Mouse (Mus musculus) spleen, adult 2 months (tissue): ENCODE data around the gene B4galnt3. TPM values are rescaled to one million over a fixed set of nuclear protein-coding genes. Genes with fewer than 3 reads are reported as not detected.
A peak's percentile ranks its signal among the peaks of the same experiment; 100 is the strongest.

ENCODE experiments used
- DNase-seq, 2 experiments: peaks; one replicate each; pipeline versions ENCODE4 v3.0.0 to v3.0.0-alpha.2; 2012 to 2021; ENCODE audit warnings: low spot score in 2 of 2, low read depth in 1 of 2
- H3K27ac ChIP-seq: fragments of 200-500 bp; 2 replicates; pipeline ENCODE4 v1.5.1; 2012; ENCODE audit warnings: low read length, inconsistent platforms; ENCODE audit not compliant: insufficient read depth
- H3K27me3 ChIP-seq: fragments of 200-500 bp; 2 replicates; pipeline ENCODE4 v1.6.1; 2012; ENCODE audit warnings: mild to moderate bottlenecking, moderate library complexity, low read length, inconsistent platforms; ENCODE audit not compliant: control insufficient read depth, insufficient read depth
- H3K36me3 ChIP-seq: fragments of 200-500 bp; 2 replicates; pipeline ENCODE4 v1.6.1; 2012; ENCODE audit warnings: mild to moderate bottlenecking, low read length, inconsistent platforms; ENCODE audit not compliant: control insufficient read depth, insufficient read depth
- H3K4me1 ChIP-seq: fragments of 200-500 bp; 2 replicates; pipeline ENCODE4 v1.6.1; 2011; ENCODE audit warnings: inconsistent platforms; ENCODE audit not compliant: control insufficient read depth, insufficient read depth, insufficient read length
- H3K4me3 ChIP-seq: fragments of 200-500 bp; 2 replicates; pipeline ENCODE4 v1.5.1; 2011; ENCODE audit warnings: mild to moderate bottlenecking, inconsistent platforms; ENCODE audit not compliant: insufficient read depth, insufficient read length; ENCODE audit errors: extremely low read depth
- CTCF ChIP-seq: fragments of 200-500 bp; IDR thresholded peaks from 2 replicates; pipeline ENCODE4 v1.5.1; 2011; ENCODE audit warnings: mild to moderate bottlenecking, inconsistent platforms; ENCODE audit not compliant: insufficient read depth, insufficient read length, insufficient replicate concordance; ENCODE audit errors: extremely low read depth
- POLR2A ChIP-seq: fragments of 200-500 bp; IDR thresholded peaks from 2 replicates; pipeline ENCODE4 v1.6.1; 2011; ENCODE audit warnings: low read depth, low read length, inconsistent platforms
- WGBS: fragments of 180-500 bp; shearing (Covaris S2); methylation state at CpG from one replicate; pipeline ENCODE4 v1.1.7; 2018; 5-methylcytosine and 5-hydroxymethylcytosine counted together
- polyA plus RNA-seq: library from polyadenylated mRNA; depleted of rRNA; stranded (reverse); fragments of >200 nt; gene quantifications from 2 replicates; pipeline ENCODE4 v1.2.3, GENCODE M21; 2012

Gene B4galnt3
- polyA plus RNA-seq, 1 experiment, result 0.09 TPM

GRCm38 (mm10) chr6:120206586-120206985 is 87.8 kb downstream of the B4galnt3 start:
- H3K4me3 ChIP-seq, result no peak overlapping the region
- 75% methylated on average over 5 of the region's 5 CpGs for WGBS
- no peak for TF ChIP-seq CTCF
- no peak for TF ChIP-seq POLR2A
- no peaks in the 10 kb centered on the region for H3K36me3 ChIP-seq
- peaks cover 5% of the 10 kb centered on the region; the same call in 1 of the 2 replicates for H3K4me1 ChIP-seq
- no peaks in the 10 kb centered on the region for H3K27me3 ChIP-seq
- no peak for DNase-seq
- no peak overlapping the region for H3K27ac ChIP-seq

GRCm38 (mm10) chr6:120202406-120202805 is 92.0 kb downstream of the B4galnt3 start:
- no peak for TF ChIP-seq CTCF
- no peak for TF ChIP-seq POLR2A
- Histone ChIP-seq H3K36me3 (no peaks in the 10 kb centered on the region), H3K27ac (no peak overlapping the region), H3K27me3 (no peaks in the 10 kb centered on the region), H3K4me3 (no peak overlapping the region), H3K4me1 (peaks cover 5% of the 10 kb centered on the region; the same call in 1 of the 2 replicates)
- DNase-seq, result no peak
- WGBS, result 91% methylated on average over 8 of the region's 8 CpGs

GRCm38 (mm10) chr6:120201956-120202355 is 92.4 kb downstream of the B4galnt3 start:
- no peaks in the 10 kb centered on the region for H3K27me3 ChIP-seq
- no peaks in the 10 kb centered on the region for H3K36me3 ChIP-seq
- TF ChIP-seq CTCF (no peak), POLR2A (no peak)
- no peak overlapping the region for H3K4me3 ChIP-seq
- H3K27ac ChIP-seq, result no peak overlapping the region
- peaks cover 4% of the 10 kb centered on the region; the same call in 1 of the 2 replicates for H3K4me1 ChIP-seq
- 44% methylated on average over 6 of the region's 6 CpGs for WGBS
- DNase-seq, result no peak

- WGBS, result 80% methylated on average over 10 of the region's 10 CpGs
- Histone ChIP-seq H3K4me1 (no peaks in the 10 kb centered on the region; the same call in 1 of the 2 replicates), H3K27ac (peak overlapping the region; percentile 39; the same call in 1 of the 2 replicates), H3K4me3 (no peak overlapping the region), H3K27me3 (no peaks in the 10 kb centered on the region), H3K36me3 (no peaks in the 10 kb centered on the region)
- no peak for DNase-seq
- no peak for TF ChIP-seq CTCF
- TF ChIP-seq POLR2A, result no peak
Measured at GRCm38 (mm10) chr6:120199638-120200394, 94.5 kb downstream of the B4galnt3 start.

- no peak overlapping the region for H3K27ac ChIP-seq
- WGBS, result 39% methylated on average over 9 of the region's 9 CpGs
- no peak overlapping the region for H3K4me3 ChIP-seq
- TF ChIP-seq CTCF (peak; percentile 87; the same call in 1 of the 2 replicates), POLR2A (no peak)
- H3K27me3 ChIP-seq, result no peaks in the 10 kb centered on the region
- H3K4me1 ChIP-seq, result peaks cover 2% of the 10 kb centered on the region; the same call in 1 of the 2 replicates
- DNase-seq, result peak; percentile 43 to 74
- H3K36me3 ChIP-seq, result no peaks in the 10 kb centered on the region
Measured at GRCm38 (mm10) chr6:120197964-120198363, 96.4 kb downstream of the B4galnt3 start.

- no peak overlapping the region for H3K4me3 ChIP-seq
- WGBS, result 24% methylated on average over 2 of the region's 2 CpGs
- H3K36me3 ChIP-seq, result no peaks in the 10 kb centered on the region
- no peaks in the 10 kb centered on the region for H3K27me3 ChIP-seq
- peak; percentile 39 to 50 for DNase-seq
- TF ChIP-seq POLR2A (no peak), CTCF (no peak)
- no peak overlapping the region for H3K27ac ChIP-seq
- H3K4me1 ChIP-seq, result peaks cover 4% of the 10 kb centered on the region; the same call in 1 of the 2 replicates
Measured at GRCm38 (mm10) chr6:120196837-120197236, 97.5 kb downstream of the B4galnt3 start.

- TF ChIP-seq POLR2A (no peak), CTCF (no peak)
- Histone ChIP-seq H3K36me3 (no peaks in the 10 kb centered on the region), H3K27ac (no peak overlapping the region), H3K27me3 (no peaks in the 10 kb centered on the region), H3K4me3 (no peak overlapping the region), H3K4me1 (peaks cover 4% of the 10 kb centered on the region; the same call in 1 of the 2 replicates)
- DNase-seq, result no peak
- WGBS, result 86% methylated on average over 7 of the region's 7 CpGs
Measured at GRCm38 (mm10) chr6:120194963-120195362, 99.4 kb downstream of the B4galnt3 start.
